Mouse (Mus musculus): ENCODE results near the gene Cox10. TPM values are rescaled to one million over a fixed set of nuclear protein-coding genes. Genes with fewer than 3 reads are reported as not detected.

Gene Cox10
- polyA plus RNA-seq, 1 experiment, result 21.8 TPM

GRCm38 (mm10) chr11:64036306-64036705, 43.0 kb downstream of the Cox10 start:
- no peak overlapping the region for H3K27ac ChIP-seq (ENCODE audit: insufficient read depth, low read depth, low read length)
- 94% methylated on average over 7 of the region's 7 CpGs for WGBS
- H3K4me1 ChIP-seq (ENCODE audit: control insufficient read depth, insufficient read depth, low read length), result no peaks in the 10 kb centered on the region
- TF ChIP-seq POLR2A (IDR thresholded peaks at IDR 0.05; ENCODE audit: low read depth, low read length) (no peak), CTCF (conservative IDR thresholded peaks at IDR 0.05; ENCODE audit: insufficient read depth, insufficient read length, low read depth, low read length) (no peak)
- no peaks in the 10 kb centered on the region for H3K36me3 ChIP-seq (ENCODE audit: control insufficient read depth, insufficient read depth, low read length)
- DNase-seq, result no peak
- H3K27me3 ChIP-seq (replicated peaks; ENCODE audit: control insufficient read depth, insufficient read depth, low read length), result no peaks in the 10 kb centered on the region
- H3K4me3 ChIP-seq (ENCODE audit: insufficient read depth, low read depth, low read length), result no peak overlapping the region

- over 99% methylated on average over 4 of the region's 4 CpGs for WGBS
Measured at GRCm38 (mm10) chr11:64035709-64036108, 43.6 kb downstream of the Cox10 start.

GRCm38 (mm10) chr11:64034686-64035085, 44.6 kb downstream of the Cox10 start:
- Histone ChIP-seq H3K4me1 (ENCODE audit: control insufficient read depth, insufficient read depth, low read length) (no peaks in the 10 kb centered on the region), H3K4me3 (ENCODE audit: insufficient read depth, low read depth, low read length) (no peak overlapping the region), H3K27ac (ENCODE audit: insufficient read depth, low read depth, low read length) (no peak overlapping the region), H3K36me3 (ENCODE audit: control insufficient read depth, insufficient read depth, low read length) (no peaks in the 10 kb centered on the region), H3K27me3 (replicated peaks; ENCODE audit: control insufficient read depth, insufficient read depth, low read length) (no peaks in the 10 kb centered on the region)
- no peak for TF ChIP-seq CTCF (conservative IDR thresholded peaks at IDR 0.05; ENCODE audit: insufficient read depth, insufficient read length, low read depth, low read length)
- no peak for TF ChIP-seq POLR2A (IDR thresholded peaks at IDR 0.05; ENCODE audit: low read depth, low read length)
- WGBS, result 81% methylated on average over 5 of the region's 5 CpGs
- DNase-seq, result no peak

More at GRCm38 (mm10) chr11:64035709-64036108, 43.6 kb downstream of the Cox10 start:
- no peak overlapping the region for H3K27ac ChIP-seq (ENCODE audit: insufficient read depth, low read depth, low read length)
- DNase-seq, result no peak
- TF ChIP-seq CTCF (conservative IDR thresholded peaks at IDR 0.05; ENCODE audit: insufficient read depth, insufficient read length, low read depth, low read length) (no peak), POLR2A (IDR thresholded peaks at IDR 0.05; ENCODE audit: low read depth, low read length) (no peak)
- H3K27me3 ChIP-seq (replicated peaks; ENCODE audit: control insufficient read depth, insufficient read depth, low read length), result no peaks in the 10 kb centered on the region
- no peaks in the 10 kb centered on the region for H3K36me3 ChIP-seq (ENCODE audit: control insufficient read depth, insufficient read depth, low read length)
- H3K4me1 ChIP-seq (ENCODE audit: control insufficient read depth, insufficient read depth, low read length), result no peaks in the 10 kb centered on the region
- no peak overlapping the region for H3K4me3 ChIP-seq (ENCODE audit: insufficient read depth, low read depth, low read length)

GRCm38 (mm10) chr11:64027423-64027822, 51.8 kb downstream of the Cox10 start:
- H3K4me1 ChIP-seq (ENCODE audit: control insufficient read depth, insufficient read depth, low read length), result no peaks in the 10 kb centered on the region
- H3K27me3 ChIP-seq (replicated peaks; ENCODE audit: control insufficient read depth, insufficient read depth, low read length), result no peaks in the 10 kb centered on the region
- WGBS, result 71% methylated on average over 8 of the region's 8 CpGs
- TF ChIP-seq CTCF (conservative IDR thresholded peaks at IDR 0.05; ENCODE audit: insufficient read depth, insufficient read length, low read depth, low read length), result no peak
- TF ChIP-seq POLR2A (IDR thresholded peaks at IDR 0.05; ENCODE audit: low read depth, low read length), result no peak
- DNase-seq, result no peak
- no peak overlapping the region for H3K27ac ChIP-seq (ENCODE audit: insufficient read depth, low read depth, low read length)
- no peak overlapping the region for H3K4me3 ChIP-seq (ENCODE audit: insufficient read depth, low read depth, low read length)
- H3K36me3 ChIP-seq (ENCODE audit: control insufficient read depth, insufficient read depth, low read length), result no peaks in the 10 kb centered on the region

GRCm38 (mm10) chr11:64025843-64026242, 53.4 kb downstream of the Cox10 start:
- H3K4me1 ChIP-seq (ENCODE audit: control insufficient read depth, insufficient read depth, low read length), result no peaks in the 10 kb centered on the region
- no peak overlapping the region for H3K27ac ChIP-seq (ENCODE audit: insufficient read depth, low read depth, low read length)
- TF ChIP-seq POLR2A (IDR thresholded peaks at IDR 0.05; ENCODE audit: low read depth, low read length), result no peak
- TF ChIP-seq CTCF (conservative IDR thresholded peaks at IDR 0.05; ENCODE audit: insufficient read depth, insufficient read length, low read depth, low read length), result no peak
- 61% methylated on average over 4 of the region's 4 CpGs for WGBS
- no peak for DNase-seq
- H3K27me3 ChIP-seq (replicated peaks; ENCODE audit: control insufficient read depth, insufficient read depth, low read length), result no peaks in the 10 kb centered on the region
- H3K4me3 ChIP-seq (ENCODE audit: insufficient read depth, low read depth, low read length), result no peak overlapping the region
- H3K36me3 ChIP-seq (ENCODE audit: control insufficient read depth, insufficient read depth, low read length), result no peaks in the 10 kb centered on the region

- no peak for DNase-seq
- TF ChIP-seq POLR2A (IDR thresholded peaks at IDR 0.05; ENCODE audit: low read depth, low read length), result no peak
- TF ChIP-seq CTCF (conservative IDR thresholded peaks at IDR 0.05; ENCODE audit: insufficient read depth, insufficient read length, low read depth, low read length), result no peak
- H3K4me3 ChIP-seq (ENCODE audit: insufficient read depth, low read depth, low read length), result no peak overlapping the region
- H3K4me1 ChIP-seq (ENCODE audit: control insufficient read depth, insufficient read depth, low read length), result no peaks in the 10 kb centered on the region
- H3K27me3 ChIP-seq (replicated peaks; ENCODE audit: control insufficient read depth, insufficient read depth, low read length), result no peaks in the 10 kb centered on the region
- no peaks in the 10 kb centered on the region for H3K36me3 ChIP-seq (ENCODE audit: control insufficient read depth, insufficient read depth, low read length)
- 83% methylated on average over 7 of the region's 7 CpGs for WGBS
- no peak overlapping the region for H3K27ac ChIP-seq (ENCODE audit: insufficient read depth, low read depth, low read length)
Measured at GRCm38 (mm10) chr11:64024575-64024974, 54.7 kb downstream of the Cox10 start.

- Histone ChIP-seq H3K27ac (ENCODE audit: insufficient read depth, low read depth, low read length) (no peak overlapping the region), H3K36me3 (ENCODE audit: control insufficient read depth, insufficient read depth, low read length) (no peaks in the 10 kb centered on the region), H3K4me1 (ENCODE audit: control insufficient read depth, insufficient read depth, low read length) (no peaks in the 10 kb centered on the region), H3K27me3 (replicated peaks; ENCODE audit: control insufficient read depth, insufficient read depth, low read length) (no peaks in the 10 kb centered on the region), H3K4me3 (ENCODE audit: insufficient read depth, low read depth, low read length) (no peak overlapping the region)
- no peak for DNase-seq
- 56% methylated on average over 15 of the region's 15 CpGs for WGBS
- TF ChIP-seq CTCF (conservative IDR thresholded peaks at IDR 0.05; ENCODE audit: insufficient read depth, insufficient read length, low read depth, low read length) (no peak), POLR2A (IDR thresholded peaks at IDR 0.05; ENCODE audit: low read depth, low read length) (no peak)
Measured at GRCm38 (mm10) chr11:64023380-64023981, 55.8 kb downstream of the Cox10 start.

All from kidney, adult 2 months (tissue).